Mouse (Mus musculus) intestine, embryonic 15.5 days (tissue): ENCODE results near the gene Psmc3ip. TPM values are rescaled to one million over a fixed set of nuclear protein-coding genes. Genes with fewer than 3 reads are reported as not detected.

Experiments used
- ATAC-seq: fragments of 200-750 bp; cut with Nextera tagmentation; 2 replicates; pipeline ENCODE4 v1.8.0; 2017; ENCODE audit warnings: moderate TSS enrichment, moderate library complexity
- H3K27ac ChIP-seq: fragments of 300-500 bp; sonication (generic); 2 replicates; pipeline ENCODE4 v1.5.1; 2015; ENCODE audit warnings: mild to moderate bottlenecking, inconsistent platforms
- H3K27me3 ChIP-seq: fragments of 300-500 bp; sonication (generic); replicated peaks from 2 replicates; pipeline ENCODE4 v1.6.1; 2015; ENCODE audit warnings: inconsistent platforms
- H3K36me3 ChIP-seq: fragments of 300-500 bp; sonication (generic); 2 replicates; pipeline ENCODE4 v1.6.1; 2015; ENCODE audit warnings: inconsistent platforms
- H3K4me1 ChIP-seq: fragments of 300-500 bp; sonication (generic); replicated peaks from 2 replicates; pipeline ENCODE4 v1.6.1; 2015; ENCODE audit warnings: inconsistent platforms
- H3K4me2 ChIP-seq: fragments of 300-500 bp; sonication (generic); replicated peaks from 2 replicates; pipeline ENCODE4 v1.6.1; 2015; ENCODE audit warnings: mild to moderate bottlenecking, inconsistent platforms
- H3K4me3 ChIP-seq: fragments of 300-500 bp; sonication (generic); replicated peaks from 2 replicates; pipeline ENCODE4 v1.5.1; 2015; ENCODE audit warnings: inconsistent platforms
- H3K9ac ChIP-seq: fragments of 300-500 bp; sonication (generic); 2 replicates; pipeline ENCODE4 v1.6.1; 2015; ENCODE audit warnings: inconsistent platforms
- H3K9me3 ChIP-seq: fragments of 300-500 bp; sonication (generic); 2 replicates; pipeline ENCODE4 v1.6.1; 2016; ENCODE audit warnings: inconsistent platforms
- WGBS: fragments of 180-500 bp; shearing (Covaris S2); methylation state at CpG from one replicate; pipeline ENCODE4 v1.1.7; 2015; 5-methylcytosine and 5-hydroxymethylcytosine counted together
- polyA plus RNA-seq: library from polyadenylated mRNA; unstranded; fragments of >200 nt; fragmentation: Nextera tagmentation; extraction: Ambion mirVana; gene quantifications from 2 replicates; pipeline ENCODE4 v1.2.1, GENCODE M21; 2015

The Psmc3ip gene
- 22.6 and 23.4 TPM in 2 replicates for polyA plus RNA-seq

DNA sequence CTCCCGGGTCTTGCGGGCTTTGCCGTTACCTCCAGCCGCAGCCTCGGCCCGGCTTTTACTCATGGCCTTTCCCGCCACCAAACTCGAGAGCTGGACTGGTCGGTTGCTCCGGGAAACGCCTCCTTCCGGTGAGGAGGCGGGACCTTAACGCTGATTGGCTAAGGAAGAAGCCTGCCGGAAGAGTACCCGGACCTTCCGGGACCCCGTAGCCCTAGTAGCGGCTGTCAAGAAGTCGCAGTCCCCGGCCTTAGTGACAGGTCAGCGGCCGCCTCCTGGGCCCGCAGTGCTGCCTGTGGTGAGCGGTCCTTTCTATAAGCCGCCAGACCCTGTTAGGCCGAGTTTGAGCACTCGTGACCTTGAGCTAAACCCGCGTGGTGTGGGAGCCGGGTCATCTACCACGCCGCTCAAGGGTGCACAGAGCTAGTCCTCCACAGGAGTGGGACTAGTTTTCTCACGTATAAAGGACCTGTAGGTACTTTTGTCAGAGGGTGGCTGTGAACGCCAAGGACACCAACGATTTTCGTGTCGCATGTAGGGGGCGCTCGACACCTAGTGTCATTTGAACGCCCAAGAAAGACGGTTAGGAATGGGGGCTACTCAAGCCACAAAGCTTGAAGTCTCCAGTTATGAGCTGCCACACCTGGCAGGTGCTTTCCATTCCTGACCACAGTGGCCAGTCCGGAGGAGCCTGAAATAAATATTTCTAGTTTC is at the start of gene Psmc3ip:
Gene Psmc3ip (minus strand): TSS at position 123 of the 711 bp plus-strand sequence.
- H3K27ac ChIP-seq, result peak within 1 kb of the TSS; percentile 95
- peaks cover 39% of the 10 kb centered on the region for H3K36me3 ChIP-seq
- H3K4me1 ChIP-seq, result peaks cover 11% of the 10 kb centered on the region
- H3K4me2 ChIP-seq, result peak within 1 kb of the TSS; percentile 95
- H3K4me3 ChIP-seq, result peak within 1 kb of the TSS; percentile 81
- WGBS, result under 1% methylated on average over 43 of the region's 43 CpGs
- H3K9ac ChIP-seq, result peak within 1 kb of the TSS; percentile 78
- ATAC-seq, result peak; percentile 98
- H3K9me3 ChIP-seq, result no peaks in the 10 kb centered on the region
- no peaks in the 10 kb centered on the region for H3K27me3 ChIP-seq

GRCm38 (mm10) chr11:101143338-101144225 is 48.3 kb upstream of the Psmc3ip start:
- Histone ChIP-seq H3K4me1 (peaks cover 20% of the 10 kb centered on the region), H3K27me3 (peaks cover 6% of the 10 kb centered on the region; the same call in 1 of the 2 replicates), H3K4me3 (peak overlapping the region; percentile 14), H3K4me2 (peak overlapping the region; percentile 64), H3K36me3 (no peaks in the 10 kb centered on the region), H3K27ac (no peak overlapping the region), H3K9ac (no peak overlapping the region; the same call in 1 of the 2 replicates), H3K9me3 (no peaks in the 10 kb centered on the region)
- 25% methylated on average over 19 of the region's 19 CpGs for WGBS
- ATAC-seq, result 0 out of 2 replicates have a peak, but pooled peaks have one; percentile 29

- Histone ChIP-seq H3K4me2 (no peak overlapping the region), H3K4me3 (no peak overlapping the region), H3K27ac (no peak overlapping the region), H3K9me3 (no peaks in the 10 kb centered on the region), H3K27me3 (peaks cover 6% of the 10 kb centered on the region; the same call in 1 of the 2 replicates), H3K36me3 (no peaks in the 10 kb centered on the region), H3K9ac (no peak overlapping the region), H3K4me1 (peaks cover 23% of the 10 kb centered on the region)
- WGBS, result 86% methylated on average over 10 of the region's 10 CpGs
- ATAC-seq, result no peak
Observed at GRCm38 (mm10) chr11:101142215-101142967, 47.2 kb upstream of the Psmc3ip start.

DNA sequence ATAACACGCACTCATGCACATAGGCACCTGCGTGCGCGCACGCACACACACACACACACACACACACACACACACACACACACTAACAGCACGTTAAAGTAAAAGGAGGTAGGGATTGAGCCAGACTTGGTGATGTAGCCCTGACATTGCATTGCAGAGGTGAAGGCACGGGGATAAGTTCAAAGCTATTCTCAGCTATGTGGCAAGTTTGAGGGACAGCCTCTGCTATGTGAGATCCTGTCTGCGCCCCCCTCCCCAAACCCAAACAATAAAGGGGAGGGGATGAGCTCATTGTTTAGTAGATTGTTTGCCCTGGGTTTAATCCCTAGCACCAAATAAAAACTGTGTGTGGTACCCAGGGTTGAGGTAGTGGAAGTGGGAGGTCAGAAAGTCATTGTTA is 45.9 kb upstream of the Psmc3ip start:
- H3K9me3 ChIP-seq, result no peaks in the 10 kb centered on the region
- H3K9ac ChIP-seq, result no peak overlapping the region
- peaks cover 23% of the 10 kb centered on the region for H3K4me1 ChIP-seq
- no peak for ATAC-seq
- H3K4me3 ChIP-seq, result no peak overlapping the region
- no peak overlapping the region for H3K27ac ChIP-seq
- H3K4me2 ChIP-seq, result no peak overlapping the region
- H3K36me3 ChIP-seq, result no peaks in the 10 kb centered on the region
- WGBS, result 75% methylated on average over 8 of the region's 8 CpGs
- peaks cover 6% of the 10 kb centered on the region; the same call in 1 of the 2 replicates for H3K27me3 ChIP-seq

DNA sequence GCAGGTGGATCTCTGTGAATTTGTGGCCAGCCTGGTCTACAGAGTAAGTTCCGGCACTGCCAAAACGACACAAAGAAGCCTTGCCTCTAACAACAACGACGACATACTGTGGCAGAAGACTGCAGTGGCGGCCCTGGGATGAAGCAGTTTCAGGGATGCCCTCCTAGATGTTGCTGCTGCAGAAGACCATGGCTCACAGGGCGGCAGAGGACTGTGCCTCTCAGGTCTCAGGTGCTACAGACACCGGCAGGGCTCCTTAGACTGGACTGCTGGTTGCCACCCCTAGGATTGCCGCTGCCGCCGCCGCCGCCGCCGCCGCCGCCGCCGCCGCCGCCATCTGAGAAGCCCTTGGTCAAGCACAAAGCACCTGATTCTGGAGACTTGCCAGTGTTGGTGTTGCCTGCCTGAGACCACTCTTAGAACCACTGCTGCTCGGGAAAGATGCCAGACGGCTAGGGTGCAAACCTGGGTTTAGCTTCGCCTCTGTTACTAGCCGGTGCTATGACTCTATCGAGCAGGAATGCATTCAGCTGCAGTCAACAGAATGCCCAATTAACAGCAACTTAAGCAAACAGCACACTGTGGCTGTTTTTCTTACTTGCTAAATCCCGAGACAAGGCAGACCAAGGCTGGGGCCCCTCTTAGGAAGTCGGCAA is 45.1 kb upstream of the Psmc3ip start:
- peaks cover 23% of the 10 kb centered on the region for H3K4me1 ChIP-seq
- no peaks in the 10 kb centered on the region for H3K36me3 ChIP-seq
- peak overlapping the region; percentile 39 for H3K9ac ChIP-seq
- H3K27ac ChIP-seq, result no peak overlapping the region
- H3K27me3 ChIP-seq, result peaks cover 6% of the 10 kb centered on the region; the same call in 1 of the 2 replicates
- 35% methylated on average over 27 of the region's 27 CpGs for WGBS
- ATAC-seq, result no peak
- H3K9me3 ChIP-seq, result no peaks in the 10 kb centered on the region
- H3K4me3 ChIP-seq, result peak overlapping the region; percentile 22
- H3K4me2 ChIP-seq, result peak overlapping the region; percentile 64

DNA sequence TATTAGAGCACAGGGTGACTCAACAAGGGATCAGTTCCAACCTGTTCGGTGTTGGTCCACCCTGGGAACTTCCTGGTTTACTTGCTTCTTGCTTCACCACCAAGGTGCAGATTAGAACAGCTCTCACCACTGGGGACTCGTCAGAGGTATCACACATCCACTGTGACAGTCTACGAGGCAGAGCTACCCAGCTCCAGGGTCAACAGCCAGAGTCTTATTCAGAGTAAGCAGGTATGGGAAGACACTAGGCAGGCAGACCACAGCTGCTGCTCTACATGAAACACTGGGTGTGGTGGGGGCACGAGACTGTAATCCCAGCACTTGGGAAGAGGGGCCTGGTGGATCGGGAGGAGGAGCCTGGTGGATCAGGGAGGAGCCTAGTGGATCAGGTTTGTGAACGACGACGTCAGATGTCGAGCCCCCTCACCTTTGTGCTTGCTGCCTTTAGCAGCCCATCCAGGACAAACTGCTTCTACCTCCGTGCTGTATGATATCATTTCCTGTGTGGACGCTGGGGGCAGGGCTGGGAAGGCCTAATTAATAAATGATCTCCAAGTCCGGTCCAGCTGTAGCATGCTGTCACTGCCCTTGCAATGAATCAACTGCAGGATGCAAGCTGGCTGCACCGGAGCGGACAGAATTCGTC is 43.4 kb upstream of the Psmc3ip start:
- peak; percentile 66 for ATAC-seq
- Histone ChIP-seq H3K36me3 (no peaks in the 10 kb centered on the region), H3K27ac (0 out of 2 replicates have a peak overlapping the region, but pooled peaks have one; percentile 18), H3K4me1 (peaks cover 20% of the 10 kb centered on the region), H3K9me3 (no peaks in the 10 kb centered on the region), H3K27me3 (peaks cover 6% of the 10 kb centered on the region; the same call in 1 of the 2 replicates), H3K4me2 (peak overlapping the region; percentile 46), H3K9ac (no peak overlapping the region), H3K4me3 (no peak overlapping the region)
- 19% methylated on average over 15 of the region's 15 CpGs for WGBS

DNA sequence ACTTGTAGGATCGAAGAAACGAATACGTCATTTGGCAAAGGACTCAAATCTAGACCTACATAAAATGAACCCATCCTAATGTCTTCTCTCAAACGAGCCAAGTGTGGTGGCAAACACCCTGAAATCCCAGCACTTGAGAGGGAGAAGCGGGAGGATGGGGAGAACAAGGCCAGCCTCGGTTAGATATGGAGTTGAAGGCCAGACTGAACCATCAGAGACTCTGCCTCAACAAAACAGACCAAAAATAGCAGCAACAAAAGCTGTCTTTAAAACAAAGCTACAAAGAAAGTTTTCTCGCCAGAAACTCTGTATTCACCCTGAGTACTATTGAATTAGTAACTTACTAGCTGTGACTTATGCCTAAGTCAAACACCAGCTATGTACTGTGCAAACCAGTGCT is 41.8 kb upstream of the Psmc3ip start:
- Histone ChIP-seq H3K27ac (no peak overlapping the region), H3K9ac (no peak overlapping the region), H3K4me2 (no peak overlapping the region), H3K4me1 (peaks cover 17% of the 10 kb centered on the region), H3K4me3 (no peak overlapping the region), H3K36me3 (no peaks in the 10 kb centered on the region), H3K27me3 (peaks cover 6% of the 10 kb centered on the region; the same call in 1 of the 2 replicates), H3K9me3 (no peaks in the 10 kb centered on the region)
- 77% methylated on average over 7 of the region's 7 CpGs for WGBS
- no peak for ATAC-seq

DNA sequence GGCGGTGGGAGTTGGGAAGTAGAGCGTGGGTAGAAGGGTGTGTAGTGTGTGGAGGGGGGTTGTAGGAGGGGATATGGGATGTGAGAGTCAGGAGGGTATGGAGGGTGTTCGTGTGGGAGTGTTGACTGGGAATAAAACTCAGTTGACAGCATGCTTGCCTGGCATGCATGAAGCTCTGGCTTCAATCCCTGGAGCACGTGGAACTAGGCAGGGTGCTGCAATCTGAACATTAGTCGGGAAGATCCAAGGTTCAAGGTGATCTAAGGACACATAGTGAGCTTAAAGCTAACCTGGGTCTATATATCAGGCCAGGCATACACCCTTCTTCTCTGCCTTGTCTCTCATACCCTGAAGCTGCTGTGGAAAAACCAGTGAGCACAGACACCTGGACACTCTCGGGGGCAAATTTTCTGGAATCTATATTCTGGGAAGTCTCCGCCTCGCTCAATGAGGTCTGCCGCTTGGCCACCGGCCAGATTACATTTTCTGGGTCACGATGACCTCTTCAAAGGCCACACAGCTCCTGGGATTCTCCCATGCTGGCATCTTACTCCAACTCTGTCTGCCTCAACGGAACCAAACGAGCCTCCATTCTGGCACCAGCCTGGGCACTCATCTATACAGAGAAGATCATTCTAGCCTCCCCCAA is 39.1 kb upstream of the Psmc3ip start:
- Histone ChIP-seq H3K4me3 (no peak overlapping the region), H3K27me3 (no peaks in the 10 kb centered on the region), H3K36me3 (no peaks in the 10 kb centered on the region), H3K4me1 (peaks cover 17% of the 10 kb centered on the region), H3K9me3 (no peaks in the 10 kb centered on the region), H3K4me2 (no peak overlapping the region), H3K27ac (no peak overlapping the region), H3K9ac (no peak overlapping the region)
- 71% methylated on average over 13 of the region's 13 CpGs for WGBS
- no peak for ATAC-seq

DNA sequence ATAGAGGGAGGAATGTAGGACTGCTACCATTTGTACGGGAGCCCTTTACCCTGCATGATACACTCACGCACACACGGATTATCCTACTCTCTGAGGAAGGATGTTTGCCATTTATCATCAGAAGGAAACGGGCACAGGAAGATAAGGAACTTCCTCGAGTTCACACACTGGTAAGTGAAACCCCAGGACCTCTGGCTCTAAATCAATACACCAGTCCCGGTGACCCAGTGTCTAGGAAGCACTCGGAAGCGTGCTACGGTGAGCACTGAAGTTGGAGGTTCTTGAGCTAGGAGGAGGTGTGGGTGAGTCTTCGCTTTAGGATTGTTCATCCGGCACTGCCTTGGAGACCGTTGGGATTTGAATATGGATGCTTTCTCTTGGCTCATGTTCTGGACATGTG is 37.8 kb upstream of the Psmc3ip start:
- 58% methylated on average over 12 of the region's 12 CpGs for WGBS
- no peak overlapping the region for H3K4me2 ChIP-seq

DNA sequence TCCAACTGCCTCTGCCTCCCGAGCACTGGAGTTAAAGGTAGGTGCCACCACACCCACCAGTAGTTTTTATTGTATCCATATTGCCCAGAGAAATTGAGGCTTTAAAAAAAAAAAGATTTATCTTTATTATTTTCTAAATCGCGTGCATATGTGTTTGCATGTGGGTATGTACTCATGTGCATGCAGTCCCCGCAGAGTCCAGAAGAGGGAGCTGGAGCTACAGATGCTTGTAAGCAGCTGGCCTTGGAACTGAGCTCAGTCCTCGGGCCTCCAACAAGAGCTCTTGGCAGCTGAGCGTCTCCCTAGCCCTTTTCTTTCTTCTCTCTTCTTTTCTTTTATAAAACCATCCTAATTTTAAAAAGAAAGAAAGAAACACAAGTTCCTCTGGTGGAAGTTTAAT is 36.5 kb upstream of the Psmc3ip start:
- no peak for ATAC-seq
- no peak overlapping the region for H3K27ac ChIP-seq
- no peak overlapping the region for H3K4me3 ChIP-seq
- 87% methylated on average over 6 of the region's 6 CpGs for WGBS
- H3K9ac ChIP-seq, result no peak overlapping the region
- H3K27me3 ChIP-seq, result no peaks in the 10 kb centered on the region
- no peak overlapping the region for H3K4me2 ChIP-seq
- no peaks in the 10 kb centered on the region for H3K9me3 ChIP-seq
- H3K4me1 ChIP-seq, result peaks cover 9% of the 10 kb centered on the region; the same call in 1 of the 2 replicates
- peaks cover 2% of the 10 kb centered on the region for H3K36me3 ChIP-seq

More for the DNA sequence above, 37.8 kb upstream of the Psmc3ip start:
- Histone ChIP-seq H3K4me3 (no peak overlapping the region), H3K27me3 (no peaks in the 10 kb centered on the region), H3K4me1 (peaks cover 9% of the 10 kb centered on the region; the same call in 1 of the 2 replicates), H3K36me3 (no peaks in the 10 kb centered on the region), H3K9ac (no peak overlapping the region), H3K27ac (no peak overlapping the region), H3K9me3 (no peaks in the 10 kb centered on the region)
- no peak for ATAC-seq

- Histone ChIP-seq H3K36me3 (peaks cover 7% of the 10 kb centered on the region), H3K4me3 (no peak overlapping the region), H3K9ac (no peak overlapping the region), H3K4me1 (peaks cover 9% of the 10 kb centered on the region; the same call in 1 of the 2 replicates), H3K27ac (no peak overlapping the region), H3K4me2 (no peak overlapping the region), H3K9me3 (no peaks in the 10 kb centered on the region), H3K27me3 (no peaks in the 10 kb centered on the region)
- ATAC-seq, result no peak
- WGBS, result 74% methylated on average over 2 of the region's 2 CpGs
Observed at GRCm38 (mm10) chr11:101131187-101131586, 36.0 kb upstream of the Psmc3ip start.
